Mouse (Mus musculus) macrophage (primary cell): ENCODE measurements around the gene Kcnj15. TPM values are rescaled to one million over a fixed set of nuclear protein-coding genes. Genes with fewer than 3 reads are reported as not detected.

Experiments used
- H3K27ac ChIP-seq: fragments of 350-480 bp; formaldehyde crosslinking; 2 replicates; pipeline ENCODE4 v1.9.0; 2021
- H3K36me3 ChIP-seq: fragments of 350-480 bp; formaldehyde crosslinking; 2 replicates; pipeline ENCODE4 v1.9.0; 2021; ENCODE audit errors: inconsistent target
- H3K4me3 ChIP-seq: fragments of 350-480 bp; formaldehyde crosslinking; 2 replicates; pipeline ENCODE4 v1.9.0; 2021; ENCODE audit errors: inconsistent target
- H3K79me2 ChIP-seq: fragments of 350-480 bp; formaldehyde crosslinking; 2 replicates; pipeline ENCODE4 v1.9.0; 2021; ENCODE audit errors: inconsistent target
- WGBS: methylation state at CpG from one replicate; pipeline ENCODE4 v1.1.7; 2026; ENCODE audit warnings: inconsistent platforms; ENCODE audit not compliant: missing documents; 5-methylcytosine and 5-hydroxymethylcytosine counted together
- polyA plus RNA-seq: library from polyadenylated mRNA; stranded (reverse); fragments of 250-400 nt; gene quantifications from 3 replicates; pipeline ENCODE4 v1.2.4, GENCODE M21; 2018; ENCODE audit warnings: inconsistent platforms
- total RNA-seq, 78 experiments: library from RNA; depleted of rRNA; stranded (reverse); fragments of 250-400 nt; gene quantifications; 1 replicate in 9 of 78; 2 replicates in 24 of 78; 3 replicates in 43 of 78; 4 replicates in 2 of 78; pipeline ENCODE4 v1.2.4; 2018; ENCODE audit warnings: inconsistent platforms in 56 of 78

The Kcnj15 gene
- under 1 TPM in 1 of 26 experiments, not detected in 25; 0.22 TPM for total RNA-seq (2018; cell fraction: chromatin; rRNA removed)
- not detected for total RNA-seq (2018; cell fraction: cytosol; rRNA removed)
- total RNA-seq (2018; cell fraction: nucleus; rRNA removed): not detected
- not detected in 3 replicates for polyA plus RNA-seq

DNA sequence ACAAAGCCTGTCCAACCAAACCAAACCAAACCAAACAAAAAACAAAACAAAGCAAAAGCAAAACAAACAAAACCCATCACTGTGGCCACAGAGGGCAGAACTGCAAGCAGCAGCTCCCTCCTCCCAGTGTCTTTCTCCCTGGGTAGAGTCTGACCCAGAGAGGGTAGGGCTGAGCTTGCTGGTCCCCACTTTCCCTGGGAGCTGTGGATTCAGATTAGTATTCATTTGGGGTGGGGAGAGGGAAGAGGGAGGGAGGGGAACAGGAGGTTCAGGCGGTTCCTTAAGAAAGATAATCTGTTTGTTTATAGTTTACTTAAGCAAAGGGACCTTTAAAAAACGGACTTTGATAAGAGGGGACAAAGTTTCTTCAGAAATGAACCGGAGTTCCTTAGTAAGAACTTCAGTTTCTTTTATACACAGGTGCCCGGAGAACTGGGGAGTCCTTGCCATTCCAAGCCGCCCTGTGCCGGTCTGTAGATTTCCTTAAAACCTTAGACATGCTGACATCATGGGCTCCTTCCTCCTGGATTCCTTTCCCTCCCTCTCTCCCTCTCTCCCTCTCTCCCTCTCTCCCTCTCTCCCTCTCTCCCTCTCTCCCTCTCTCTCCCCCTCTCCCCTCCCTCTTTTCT, at the start of gene Kcnj15:
Kcnj15 (plus strand) TSS at position 293 of the 629 bp plus-strand sequence.
- H3K79me2 ChIP-seq: no peaks in the 10 kb centered on the region
- WGBS: 64% methylated on average over 6 of the region's 6 CpGs
- no peak within 1 kb of the TSS for H3K4me3 ChIP-seq
- no peak within 1 kb of the TSS for H3K27ac ChIP-seq
- H3K36me3 ChIP-seq: no peaks in the 10 kb centered on the region

DNA sequence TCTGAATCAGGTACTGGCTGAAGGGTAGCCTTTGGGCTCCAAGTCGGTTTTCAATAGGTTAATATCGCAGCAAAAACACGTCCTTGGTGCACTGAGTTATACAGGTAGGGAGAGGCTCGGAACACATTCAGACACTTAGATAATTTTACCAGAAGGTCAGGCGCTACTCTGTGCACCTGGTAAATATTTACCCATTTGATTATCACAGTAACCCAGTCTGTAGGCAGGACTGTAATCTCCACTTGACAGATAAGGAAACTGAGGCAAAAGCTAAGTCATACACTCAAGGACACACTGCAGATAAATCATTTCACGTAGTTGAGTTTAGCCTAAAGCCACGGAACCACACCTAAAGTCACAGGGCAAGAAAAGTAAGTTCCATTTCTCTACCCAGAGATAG, 49.1 kb upstream of the Kcnj15 start:
- Histone ChIP-seq H3K27ac (no peak overlapping the region), H3K79me2 (no peaks in the 10 kb centered on the region), H3K4me3 (no peak overlapping the region), H3K36me3 (no peaks in the 10 kb centered on the region)
- 68% methylated on average over 7 of the region's 7 CpGs for WGBS

DNA sequence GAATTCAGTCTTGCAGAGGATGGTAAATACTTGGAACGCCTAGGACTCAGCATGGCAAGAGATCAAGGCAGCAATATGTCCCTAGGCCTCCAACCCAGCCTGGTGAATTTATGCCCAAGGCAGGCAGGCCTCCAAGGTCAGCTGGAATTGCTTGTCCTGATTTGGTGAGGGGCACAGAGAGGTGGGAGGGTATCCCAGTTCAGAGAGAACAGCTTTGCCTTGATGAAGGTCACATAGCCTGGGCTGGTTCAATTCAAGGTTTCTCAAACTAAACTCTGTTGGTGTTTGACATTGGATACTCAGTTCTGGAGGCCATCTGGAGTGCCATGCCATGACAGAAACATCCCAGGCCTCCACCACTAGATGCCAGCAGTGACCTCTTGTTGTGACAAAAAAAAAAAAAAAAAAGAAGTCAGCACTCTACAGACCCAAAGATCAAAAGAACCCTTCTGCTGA, 48.3 kb upstream of the Kcnj15 start:
- Histone ChIP-seq H3K36me3 (no peaks in the 10 kb centered on the region), H3K4me3 (no peak overlapping the region), H3K27ac (no peak overlapping the region), H3K79me2 (no peaks in the 10 kb centered on the region)
- 64% methylated on average over 1 of the region's 1 CpGs for WGBS

DNA sequence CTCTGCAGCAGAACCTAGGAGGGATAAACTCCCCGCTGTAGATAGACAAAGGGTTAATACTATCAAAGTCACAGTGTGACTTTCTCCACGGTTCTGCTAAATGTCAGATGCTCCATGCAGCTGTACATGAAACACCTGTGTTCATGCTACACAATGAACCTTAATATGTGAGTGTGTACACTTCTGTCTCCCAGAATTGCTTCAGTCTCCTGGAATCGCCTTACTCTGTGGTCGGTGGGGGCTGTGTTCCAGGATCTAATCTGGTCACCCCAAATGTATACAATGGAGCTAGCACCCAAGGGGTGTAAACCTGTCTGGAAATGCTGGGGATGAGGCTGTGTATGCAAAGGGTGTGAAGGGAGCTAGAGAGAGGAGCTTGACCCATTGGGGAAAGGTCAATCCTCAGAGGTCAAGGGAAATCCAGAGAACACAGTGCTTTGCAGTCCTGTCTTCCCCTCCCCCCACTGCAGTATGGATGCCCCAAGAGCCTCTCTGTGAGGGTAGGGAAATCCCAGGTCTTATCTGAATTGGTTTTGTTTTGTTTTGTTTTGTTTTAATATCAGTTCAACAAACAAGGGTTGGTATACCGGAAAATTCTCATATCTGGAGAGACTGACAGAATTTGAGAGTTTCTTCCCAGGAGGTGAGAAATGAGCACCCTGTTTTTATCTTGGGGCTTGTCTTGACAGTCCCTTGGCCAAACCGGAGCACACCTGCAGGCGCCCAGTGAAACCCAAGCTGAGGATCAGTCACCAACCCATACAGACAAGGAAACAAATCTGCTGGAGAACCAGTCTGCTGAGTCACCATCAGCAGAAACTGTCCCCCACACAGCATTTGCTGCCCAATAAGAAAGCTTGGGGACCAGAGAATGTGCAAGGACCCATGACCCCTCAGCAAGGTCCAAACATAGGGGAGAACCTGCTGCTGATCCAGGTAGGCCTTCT, 42.8 kb upstream of the Kcnj15 start:
- no peak overlapping the region for H3K27ac ChIP-seq
- 87% methylated on average over 7 of the region's 7 CpGs for WGBS
- H3K4me3 ChIP-seq: no peak overlapping the region
- no peaks in the 10 kb centered on the region for H3K79me2 ChIP-seq
- H3K36me3 ChIP-seq: no peaks in the 10 kb centered on the region

DNA sequence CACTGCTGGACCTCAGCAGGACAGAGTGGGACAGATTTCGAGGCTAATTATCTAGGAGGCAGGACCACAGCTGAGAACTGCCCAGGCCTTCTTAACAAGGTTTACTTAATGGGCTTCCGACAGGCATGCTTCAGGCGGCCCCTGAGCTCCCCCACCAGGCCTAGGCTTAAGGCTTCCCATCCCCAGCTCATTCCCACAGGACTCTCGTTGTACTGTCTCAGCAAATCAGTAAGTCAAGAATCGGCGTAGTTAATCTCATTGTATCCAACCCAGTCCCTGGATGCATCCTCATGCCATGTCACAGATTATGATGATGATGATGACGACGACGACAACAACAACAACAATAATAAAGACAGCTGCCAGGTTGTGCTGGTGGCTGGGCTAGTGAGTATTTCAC, 41.6 kb upstream of the Kcnj15 start:
- Histone ChIP-seq H3K79me2 (no peaks in the 10 kb centered on the region), H3K4me3 (no peak overlapping the region), H3K36me3 (no peaks in the 10 kb centered on the region), H3K27ac (no peak overlapping the region)
- 85% methylated on average over 9 of the region's 9 CpGs for WGBS

DNA sequence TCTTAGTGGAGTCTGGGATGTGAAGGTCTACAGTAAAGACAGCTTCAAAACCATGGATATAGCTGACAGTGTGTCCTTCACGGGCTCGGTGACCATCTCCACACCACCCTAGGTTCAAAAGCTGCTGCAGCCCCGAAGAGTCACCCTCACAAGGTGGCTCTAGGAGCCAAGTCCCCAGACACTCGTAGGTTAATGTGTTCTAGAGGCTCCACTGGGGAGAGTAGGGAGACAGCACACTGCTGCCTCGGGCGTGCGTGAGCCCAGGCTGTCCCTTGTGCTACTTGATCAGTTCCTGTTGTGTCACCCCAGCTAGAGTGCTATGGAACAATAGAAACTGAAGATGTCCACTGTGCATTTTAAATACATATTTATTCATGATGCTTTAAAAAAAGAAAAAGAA, 41.0 kb upstream of the Kcnj15 start:
- 93% methylated on average over 7 of the region's 7 CpGs for WGBS
- H3K27ac ChIP-seq: no peak overlapping the region
- no peaks in the 10 kb centered on the region for H3K36me3 ChIP-seq
- H3K4me3 ChIP-seq: no peak overlapping the region
- no peaks in the 10 kb centered on the region for H3K79me2 ChIP-seq

DNA sequence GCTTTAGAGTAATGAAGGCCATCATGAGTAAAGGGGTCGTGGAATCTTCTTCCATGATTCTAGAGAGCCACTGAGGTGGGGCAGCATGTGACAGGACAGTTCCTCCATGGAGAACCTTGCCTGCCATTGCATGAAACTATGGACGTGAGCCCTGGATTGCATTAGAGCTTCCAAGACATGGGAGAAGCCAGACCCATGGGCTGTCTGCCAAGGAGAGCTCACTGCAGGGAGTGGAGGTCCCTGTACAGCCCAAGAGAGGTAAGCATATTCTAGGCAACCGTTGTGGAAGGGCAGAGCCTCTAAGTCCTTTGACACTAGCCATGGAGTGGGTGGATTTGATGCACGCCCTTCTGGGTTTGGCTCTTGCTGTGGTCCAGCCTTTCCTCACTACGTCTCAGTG, 40.5 kb upstream of the Kcnj15 start:
- Histone ChIP-seq H3K36me3 (no peaks in the 10 kb centered on the region), H3K27ac (no peak overlapping the region), H3K4me3 (no peak overlapping the region), H3K79me2 (no peaks in the 10 kb centered on the region)
- 89% methylated on average over 5 of the region's 5 CpGs for WGBS

DNA sequence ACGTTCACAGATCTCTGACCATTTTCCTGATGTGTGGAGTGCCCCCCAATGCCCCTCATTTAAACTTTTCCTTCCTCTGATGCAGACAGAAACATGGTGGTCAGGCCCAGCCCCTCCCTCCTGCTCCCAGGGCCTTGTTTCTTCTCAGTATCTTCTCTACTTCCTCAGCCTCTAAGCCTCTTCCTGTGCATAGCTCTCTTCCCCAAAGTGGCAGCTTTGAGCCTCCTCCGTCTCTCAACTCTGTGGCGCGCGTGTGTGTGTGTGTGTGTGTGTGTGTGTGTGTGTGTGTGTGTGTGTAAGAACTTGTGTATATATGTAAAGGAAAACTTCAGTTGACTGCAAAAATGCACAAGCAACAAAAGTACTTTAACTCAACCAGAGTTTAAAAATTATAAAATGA, 38.6 kb upstream of the Kcnj15 start:
- no peaks in the 10 kb centered on the region for H3K79me2 ChIP-seq
- H3K36me3 ChIP-seq: no peaks in the 10 kb centered on the region
- H3K27ac ChIP-seq: no peak overlapping the region
- no peak overlapping the region for H3K4me3 ChIP-seq
- 16% methylated on average over 5 of the region's 5 CpGs for WGBS

DNA sequence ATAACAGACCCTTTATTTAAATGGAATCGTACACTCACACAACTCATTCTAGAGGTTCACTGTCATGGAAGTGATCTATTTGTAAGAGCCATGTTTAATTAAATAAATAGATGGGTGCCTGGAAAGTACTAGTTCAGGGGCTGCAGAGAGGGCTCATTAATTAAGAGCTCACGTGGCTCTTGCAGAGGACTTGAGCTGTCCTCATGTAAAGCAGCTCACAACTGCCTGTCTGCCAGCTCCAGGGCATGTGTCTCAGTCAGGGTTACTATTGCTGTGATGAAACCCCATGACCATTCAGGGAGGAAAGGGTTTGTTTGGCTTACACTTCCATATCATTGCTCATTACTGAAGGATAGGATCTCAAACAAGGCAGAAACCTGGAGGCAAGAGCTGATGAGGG, 37.9 kb upstream of the Kcnj15 start:
- Histone ChIP-seq H3K79me2 (no peaks in the 10 kb centered on the region), H3K27ac (no peak overlapping the region), H3K36me3 (no peaks in the 10 kb centered on the region), H3K4me3 (no peak overlapping the region)
- WGBS: 94% methylated on average over 2 of the region's 2 CpGs

DNA sequence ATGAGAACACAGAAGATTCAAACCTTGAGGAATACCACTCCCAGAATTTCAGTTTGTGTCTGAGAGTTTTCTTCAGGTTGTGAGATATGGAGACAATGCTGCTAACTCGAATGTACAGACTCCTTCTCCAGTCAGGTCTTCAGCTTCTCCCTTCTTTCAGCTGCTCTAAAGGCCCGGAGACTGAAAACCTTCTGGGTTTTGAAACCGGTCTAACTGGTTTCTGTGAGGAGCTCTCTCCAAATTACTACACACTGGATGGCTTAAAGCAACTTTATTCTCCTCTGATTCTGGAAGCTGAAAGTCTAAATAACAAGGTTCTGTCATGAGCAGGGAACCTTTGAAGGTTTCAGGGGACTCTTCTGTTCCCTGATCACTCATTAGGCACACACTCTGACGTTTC, 36.3 kb upstream of the Kcnj15 start:
- no peaks in the 10 kb centered on the region for H3K36me3 ChIP-seq
- 83% methylated on average over 4 of the region's 4 CpGs for WGBS
- no peaks in the 10 kb centered on the region for H3K79me2 ChIP-seq

DNA sequence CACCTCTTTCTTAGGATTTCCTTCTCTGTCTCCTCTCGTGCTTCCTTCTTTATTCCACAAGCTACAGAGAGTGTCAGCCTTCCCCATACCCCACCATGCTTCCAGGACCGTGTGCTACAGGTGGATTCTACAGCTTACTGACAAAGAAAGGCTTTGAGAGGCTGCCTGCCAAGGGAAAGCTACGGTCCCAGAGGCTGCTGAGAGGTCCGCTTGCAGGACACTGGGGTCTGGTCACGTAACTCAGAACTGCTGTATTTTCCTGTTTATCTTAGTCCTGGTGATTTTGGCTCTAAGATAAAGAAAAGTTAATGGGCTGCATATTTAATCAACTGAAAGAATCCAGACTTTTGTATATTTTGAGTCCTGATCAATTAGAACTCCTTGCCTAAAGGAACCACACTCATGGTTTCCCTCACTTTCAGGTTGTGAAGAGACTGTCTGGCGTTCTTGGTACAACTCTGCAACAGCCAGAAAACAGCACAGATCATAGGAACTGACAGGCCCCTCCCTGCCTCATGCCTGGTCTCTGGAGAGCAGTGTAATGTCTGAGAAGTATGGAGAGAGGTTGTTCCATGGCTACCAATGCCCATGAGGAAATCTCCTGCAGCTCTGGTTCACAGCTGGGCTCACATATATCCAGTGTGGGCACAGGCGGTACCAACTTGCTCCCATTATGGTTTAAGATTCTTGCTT, 35.2 kb upstream of the Kcnj15 start:
- no peaks in the 10 kb centered on the region for H3K36me3 ChIP-seq
- H3K79me2 ChIP-seq: no peaks in the 10 kb centered on the region
- no peak overlapping the region for H3K4me3 ChIP-seq
- no peak overlapping the region for H3K27ac ChIP-seq
- 88% methylated on average over 7 of the region's 7 CpGs for WGBS

More for the DNA sequence above, 36.3 kb upstream of the Kcnj15 start:
- no peak overlapping the region for H3K27ac ChIP-seq
- no peak overlapping the region for H3K4me3 ChIP-seq

DNA sequence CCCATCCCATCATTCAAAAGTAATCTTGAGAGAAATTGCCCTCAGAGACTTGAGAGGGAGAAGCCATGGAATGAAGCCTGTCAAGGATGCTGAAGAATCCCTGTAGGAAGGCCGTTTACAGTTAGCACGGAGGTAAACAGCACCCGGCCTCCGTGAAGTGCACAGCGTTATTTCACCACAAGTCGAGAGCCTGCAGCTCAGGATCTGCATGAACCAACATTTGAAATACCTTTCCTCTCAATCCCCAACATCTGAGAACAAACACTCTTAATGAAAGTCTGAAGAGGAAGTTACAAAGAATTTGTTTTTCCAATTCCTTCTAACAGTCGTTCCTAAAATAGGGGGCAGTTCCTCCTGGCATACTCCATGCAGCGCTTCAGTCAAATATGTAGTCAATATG, 33.9 kb upstream of the Kcnj15 start:
- no peak overlapping the region for H3K27ac ChIP-seq
- H3K79me2 ChIP-seq: no peaks in the 10 kb centered on the region
- no peaks in the 10 kb centered on the region for H3K36me3 ChIP-seq
- no peak overlapping the region for H3K4me3 ChIP-seq
- 56% methylated on average over 8 of the region's 8 CpGs for WGBS

DNA sequence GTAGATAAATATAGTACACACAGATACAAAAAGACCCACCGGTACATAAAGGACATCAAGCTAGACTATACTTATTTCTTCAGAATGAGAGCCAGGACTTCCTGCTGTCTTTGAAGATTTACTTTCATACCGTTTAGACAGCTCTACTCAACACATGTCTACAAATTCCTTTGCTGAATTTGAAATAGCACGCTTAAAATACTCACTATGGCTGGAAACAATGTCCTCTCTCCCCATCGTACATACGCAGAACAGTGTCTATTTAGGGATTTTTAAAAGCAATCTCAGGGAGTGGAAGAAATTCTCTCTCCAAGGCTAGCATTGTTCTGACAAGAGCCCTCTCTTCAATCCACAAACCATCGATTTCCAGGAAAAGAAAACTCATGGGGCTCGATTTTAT, 32.1 kb upstream of the Kcnj15 start:
- Histone ChIP-seq H3K36me3 (no peaks in the 10 kb centered on the region), H3K4me3 (no peak overlapping the region), H3K79me2 (no peaks in the 10 kb centered on the region), H3K27ac (no peak overlapping the region)
- 59% methylated on average over 7 of the region's 7 CpGs for WGBS

DNA sequence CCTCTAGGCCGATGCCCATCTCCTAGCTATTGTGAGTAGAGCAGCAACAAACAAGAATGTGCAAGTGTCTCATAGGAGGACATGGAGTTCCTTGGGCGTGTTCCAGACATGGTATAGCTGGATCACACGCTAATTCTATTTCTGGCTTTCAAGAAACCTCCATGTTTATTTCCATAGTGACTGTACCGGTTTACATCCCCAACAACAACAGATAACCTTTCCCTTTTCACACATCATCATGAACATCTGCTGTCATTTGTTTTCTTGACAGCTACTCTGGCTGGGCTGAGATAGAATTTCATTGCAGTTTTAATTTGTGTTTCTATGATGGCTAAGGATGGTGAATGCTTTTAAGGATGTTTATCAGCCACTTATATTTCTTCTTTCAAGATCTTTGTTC, 25.6 kb upstream of the Kcnj15 start:
- no peaks in the 10 kb centered on the region for H3K36me3 ChIP-seq
- no peak overlapping the region for H3K4me3 ChIP-seq
- 92% methylated on average over 4 of the region's 4 CpGs for WGBS
- no peaks in the 10 kb centered on the region for H3K79me2 ChIP-seq
- H3K27ac ChIP-seq: no peak overlapping the region
